Mouse (Mus musculus) lung, postnatal 14 days (tissue): ENCODE data around the gene Hrh2.

Source experiments
- DNase-seq: peaks from one replicate; pipeline ENCODE4 v3.0.0; 2021

Hrh2 gene

DNA sequence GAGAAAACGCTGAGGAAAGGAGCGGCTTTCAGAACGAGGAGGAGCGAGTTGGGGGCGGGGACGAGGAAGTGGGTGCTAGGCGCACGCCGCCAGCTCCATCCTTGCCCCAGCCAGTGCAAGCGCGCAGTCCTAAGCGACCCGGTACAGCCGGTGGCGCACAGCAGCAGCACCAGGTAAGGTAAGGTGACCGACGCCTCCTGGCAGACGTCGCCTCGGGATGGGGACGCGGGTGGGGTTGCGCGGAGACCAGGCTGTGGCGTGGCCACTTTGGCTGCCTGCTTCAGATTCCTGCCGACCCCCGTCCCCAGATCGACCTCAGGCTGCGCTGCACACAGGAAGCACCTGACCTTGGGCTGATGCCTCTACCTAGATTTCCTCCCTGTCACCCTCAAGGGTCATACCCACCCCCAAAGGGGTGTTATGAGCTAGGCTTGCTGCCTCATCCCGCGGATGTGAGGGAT lies at the start of gene Hrh2:
Gene Hrh2, plus strand, starts transcription at position 109 of the 461 bp plus-strand sequence.
- no peak for DNase-seq

DNA sequence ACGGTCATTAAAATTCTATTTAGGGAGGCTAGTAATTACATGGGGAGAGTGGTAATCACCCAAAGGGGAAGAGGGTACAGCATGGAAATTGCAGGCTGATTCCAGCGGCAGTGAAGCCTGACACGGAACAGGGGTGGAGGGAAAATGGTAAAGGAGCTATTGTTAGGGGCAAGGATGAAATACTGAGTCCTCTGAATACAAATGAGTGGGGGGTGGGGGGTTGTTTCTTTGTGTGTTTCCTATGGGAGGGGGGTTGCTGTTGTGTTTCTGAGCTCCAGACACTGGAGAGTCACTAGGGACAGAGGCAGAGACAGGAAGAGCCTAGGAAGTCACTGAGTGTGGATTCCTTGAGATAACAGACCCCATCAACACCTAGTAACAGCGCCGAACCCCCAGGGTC lies 48.1 kb upstream of the Hrh2 start:
- DNase-seq = no peak

- no peak for DNase-seq
Observed at GRCm38 (mm10) chr13:54144624-54145023, 47.3 kb upstream of the Hrh2 start.

DNA sequence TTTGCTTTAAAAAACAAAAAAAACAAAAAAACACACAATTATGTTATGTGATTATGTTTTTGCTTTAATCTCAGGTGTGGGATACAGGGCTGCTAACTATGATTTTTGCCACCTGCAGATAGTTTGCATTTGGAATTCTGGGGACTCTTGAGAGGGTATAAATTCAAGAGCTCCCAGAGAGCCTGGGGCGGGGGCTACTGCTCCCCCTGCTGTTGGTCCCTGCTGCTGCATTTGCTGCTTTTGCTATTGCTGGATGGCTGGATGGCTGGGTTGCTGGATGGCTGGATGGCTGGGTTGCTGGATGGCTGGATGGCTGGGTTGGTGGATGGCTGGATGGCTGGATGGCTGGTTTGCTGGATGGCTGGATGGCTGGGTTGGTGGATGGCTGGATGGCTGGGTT lies 44.6 kb upstream of the Hrh2 start:
- peak; percentile 5 for DNase-seq

DNA sequence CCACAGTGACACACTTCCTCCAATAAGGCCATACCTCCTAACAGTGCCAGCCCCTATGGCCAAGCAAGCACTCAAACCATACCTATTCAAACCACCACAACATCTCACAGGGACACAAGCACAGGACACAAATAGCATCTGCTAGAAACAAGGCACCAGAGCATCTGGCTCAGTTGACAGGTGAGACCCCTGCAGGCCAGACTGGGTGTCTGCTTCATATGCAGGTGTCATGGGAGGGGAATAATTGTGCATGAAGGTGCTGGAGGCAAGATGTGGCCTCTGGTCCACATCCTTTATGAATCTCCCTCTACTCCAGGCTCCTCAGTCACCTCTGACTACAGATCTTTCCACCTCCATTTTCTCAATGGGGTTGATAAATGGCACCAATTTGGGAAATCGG lies 39.5 kb upstream of the Hrh2 start:
- no peak for DNase-seq

DNA sequence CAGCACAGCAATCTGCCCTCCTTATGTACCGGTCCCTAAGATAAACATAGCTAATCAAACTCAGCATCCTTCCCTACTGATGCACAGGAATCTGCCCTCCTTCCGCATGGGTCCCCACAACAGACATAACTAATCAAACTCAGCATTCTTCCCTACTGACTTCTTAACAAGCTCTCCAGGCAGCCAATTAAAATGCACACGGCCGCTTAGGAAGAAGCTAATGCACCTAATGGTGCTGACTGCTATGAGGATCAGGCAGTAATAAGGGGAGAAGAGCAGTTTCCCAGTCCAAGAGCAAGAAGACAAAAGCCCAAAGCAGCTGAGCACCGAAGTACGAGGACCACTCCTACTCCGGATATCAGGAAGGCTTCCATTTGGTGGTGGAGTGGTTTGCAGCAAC lies 39.0 kb upstream of the Hrh2 start:
- no peak for DNase-seq

DNA sequence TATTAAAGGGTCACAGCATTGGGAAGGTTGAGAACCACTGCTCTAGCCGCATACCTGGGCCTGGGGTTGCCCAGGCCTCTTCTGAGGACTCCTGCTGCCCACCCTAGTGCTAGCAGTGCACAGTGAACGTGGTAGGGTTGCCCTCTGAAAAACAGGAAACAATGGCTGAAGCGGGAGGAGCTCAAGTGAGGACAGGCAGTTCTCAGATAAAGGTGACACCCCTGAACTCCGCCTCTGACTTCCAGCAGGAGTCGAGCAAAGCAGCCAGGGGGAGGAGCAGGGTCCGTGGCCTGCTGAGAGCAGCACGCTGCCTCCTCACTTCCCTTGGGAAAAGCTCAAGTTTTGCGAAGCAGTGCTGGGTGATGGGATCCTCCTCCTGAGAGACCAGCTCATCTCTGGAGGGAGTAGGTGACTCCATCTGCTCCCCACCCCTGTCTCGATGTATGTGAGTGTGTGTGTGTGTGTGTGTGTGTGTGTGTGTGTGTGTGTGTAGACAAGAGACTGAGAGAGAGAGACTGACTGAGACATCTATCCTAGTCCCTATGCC lies 38.2 kb upstream of the Hrh2 start:
- DNase-seq = no peak

DNA sequence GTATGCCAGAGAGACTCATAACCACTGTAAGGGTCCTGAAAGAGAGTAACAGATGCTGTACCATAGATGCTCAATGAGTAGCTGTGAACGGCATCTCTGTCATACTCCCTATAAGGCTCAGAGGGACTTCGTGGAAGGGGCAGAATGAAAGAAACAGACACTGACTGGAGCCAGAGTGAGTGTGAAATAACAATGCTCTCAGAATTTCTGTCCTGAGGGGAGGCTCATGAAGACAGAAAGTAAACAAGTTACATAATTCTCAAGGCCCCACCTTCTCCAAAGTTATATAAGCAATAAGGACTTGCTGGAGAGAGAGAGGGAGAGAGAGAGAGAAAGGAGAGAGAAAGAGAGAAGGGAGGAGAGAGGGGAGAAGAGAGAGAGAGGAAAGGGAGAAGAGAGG lies 36.1 kb upstream of the Hrh2 start:
- DNase-seq = no peak

- DNase-seq = no peak
Observed at GRCm38 (mm10) chr13:54159256-54159655, 32.7 kb upstream of the Hrh2 start.

DNA sequence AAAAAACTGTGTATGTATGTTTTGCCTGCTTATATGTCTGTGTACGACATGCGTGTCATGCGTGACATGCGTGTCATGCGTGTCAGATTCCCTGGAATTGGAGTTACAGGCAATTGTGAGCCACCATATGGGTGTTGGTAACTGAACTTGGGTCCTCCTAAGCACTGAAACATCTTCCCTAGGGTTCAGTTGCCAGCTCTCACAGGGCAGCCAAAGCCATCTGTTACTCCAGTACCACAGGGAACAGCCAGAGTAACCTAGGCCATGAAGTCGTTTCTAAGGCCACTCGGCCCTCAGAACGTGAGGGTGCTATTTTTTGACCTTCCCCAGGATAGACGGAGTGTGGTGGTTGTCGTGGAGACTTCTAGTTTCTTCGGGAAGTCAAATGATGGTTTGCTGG lies 32.2 kb upstream of the Hrh2 start:
- DNase-seq = no peak

- DNase-seq = no peak
Observed at GRCm38 (mm10) chr13:54160546-54160945, 31.4 kb upstream of the Hrh2 start.

DNA sequence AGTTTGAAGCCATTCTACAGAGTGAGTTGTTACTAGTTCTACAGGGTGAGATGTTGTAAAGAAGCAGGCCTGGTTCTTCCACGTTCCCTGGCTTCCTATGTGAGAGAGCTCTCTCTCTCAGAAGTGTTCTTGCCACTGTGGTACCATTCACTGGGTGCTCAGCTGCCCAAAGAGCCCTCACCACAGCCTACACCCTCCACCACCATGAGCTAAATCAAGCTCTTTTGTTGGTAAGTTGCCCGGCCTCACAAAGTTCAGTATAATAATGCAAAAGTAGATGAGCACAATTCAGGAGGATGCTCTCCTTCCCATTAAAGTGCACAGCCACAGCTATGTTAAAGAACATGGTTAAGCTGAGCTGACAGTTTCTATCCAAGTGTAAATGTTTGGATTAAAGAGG lies 30.4 kb upstream of the Hrh2 start:
- no peak for DNase-seq

DNA sequence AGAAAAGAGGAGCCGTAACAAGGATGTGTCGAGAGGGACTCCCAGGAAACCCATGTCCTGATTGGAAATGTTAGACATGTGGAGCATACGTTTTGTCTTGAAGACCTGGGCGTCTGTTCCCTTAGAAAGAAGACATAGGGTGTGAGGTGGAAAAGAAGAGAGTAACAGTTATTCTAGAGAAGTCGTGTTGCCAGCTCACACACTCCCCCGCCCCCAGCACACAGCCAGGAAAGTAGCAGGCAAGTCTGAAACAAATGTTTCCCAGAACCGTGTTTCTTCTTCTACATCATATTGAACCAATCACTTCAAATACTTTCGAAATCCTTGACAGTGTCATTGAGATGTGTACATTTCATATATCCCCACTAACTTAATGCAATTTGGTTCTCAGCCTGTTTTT lies 28.6 kb upstream of the Hrh2 start:
- DNase-seq = no peak

DNA sequence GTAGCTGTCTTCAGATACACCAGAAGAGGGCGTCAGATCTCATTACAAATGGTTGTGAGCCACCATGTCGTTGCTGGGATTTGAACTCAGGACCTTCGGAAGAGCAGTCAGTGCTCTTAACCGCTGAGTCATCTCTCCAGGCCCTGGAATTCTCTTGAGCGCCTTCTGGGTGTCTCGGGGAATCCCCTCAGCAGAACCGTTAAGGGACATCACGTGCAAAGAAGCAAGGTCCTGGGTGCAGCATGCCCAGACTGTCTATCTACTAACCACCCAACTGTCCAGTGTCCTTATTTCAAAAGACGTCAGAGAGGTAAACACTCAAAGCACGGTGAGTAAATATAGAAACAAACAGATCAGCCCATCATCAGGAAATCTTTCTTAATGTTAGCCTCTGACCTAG lies 27.5 kb upstream of the Hrh2 start:
- DNase-seq = no peak

DNA sequence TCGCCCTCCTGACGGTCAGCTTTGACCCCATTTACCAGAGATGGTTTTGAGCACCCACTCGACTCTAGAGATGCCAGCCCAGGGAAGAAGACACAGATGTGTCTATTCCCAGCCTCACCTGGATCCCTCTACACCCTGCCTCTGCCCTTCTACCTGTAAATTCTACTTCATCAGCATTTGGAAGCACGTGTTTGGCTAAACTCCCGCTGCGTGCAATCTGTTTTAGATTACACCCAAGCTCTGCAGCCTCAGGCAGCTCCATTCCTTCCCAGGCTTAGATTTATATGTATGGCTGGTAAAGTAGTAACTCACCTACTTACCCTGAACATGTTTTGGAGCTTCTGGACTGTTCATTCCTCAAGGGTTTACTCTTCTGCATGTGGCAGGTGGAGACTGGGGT lies 26.9 kb upstream of the Hrh2 start:
- DNase-seq = no peak

- DNase-seq = no peak
Observed at GRCm38 (mm10) chr13:54165765-54166164, 26.2 kb upstream of the Hrh2 start.

GRCm38 (mm10) chr13:54167036-54167435 lies 24.9 kb upstream of the Hrh2 start:
- DNase-seq = no peak

GRCm38 (mm10) chr13:54168675-54169074 lies 23.3 kb upstream of the Hrh2 start:
- no peak for DNase-seq

GRCm38 (mm10) chr13:54170288-54170687 lies 21.6 kb upstream of the Hrh2 start:
- DNase-seq = no peak

- DNase-seq = no peak
Observed at GRCm38 (mm10) chr13:54171346-54171745, 20.6 kb upstream of the Hrh2 start.

GRCm38 (mm10) chr13:54171761-54172160 lies 20.2 kb upstream of the Hrh2 start:
- no peak for DNase-seq

DNA sequence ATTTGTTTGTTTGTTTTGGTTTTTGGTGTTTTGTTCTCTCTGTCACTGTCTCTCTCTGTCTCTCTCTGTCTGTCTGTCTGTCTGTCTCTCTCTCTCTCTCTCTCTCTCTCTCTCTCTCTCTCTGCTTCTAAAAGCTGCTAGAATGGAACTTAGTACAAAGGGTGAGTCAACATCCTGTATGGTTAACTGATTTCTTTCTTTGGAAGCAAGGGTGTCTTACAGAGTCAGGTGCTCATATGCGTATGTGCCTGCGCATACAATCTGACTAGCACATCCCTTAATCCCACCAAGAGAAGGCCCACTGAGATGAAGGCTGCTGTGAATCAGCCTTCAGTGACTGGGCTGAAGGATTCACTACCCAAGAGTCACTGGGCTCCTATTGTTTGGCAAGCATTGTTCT lies 18.0 kb upstream of the Hrh2 start:
- no peak for DNase-seq

DNA sequence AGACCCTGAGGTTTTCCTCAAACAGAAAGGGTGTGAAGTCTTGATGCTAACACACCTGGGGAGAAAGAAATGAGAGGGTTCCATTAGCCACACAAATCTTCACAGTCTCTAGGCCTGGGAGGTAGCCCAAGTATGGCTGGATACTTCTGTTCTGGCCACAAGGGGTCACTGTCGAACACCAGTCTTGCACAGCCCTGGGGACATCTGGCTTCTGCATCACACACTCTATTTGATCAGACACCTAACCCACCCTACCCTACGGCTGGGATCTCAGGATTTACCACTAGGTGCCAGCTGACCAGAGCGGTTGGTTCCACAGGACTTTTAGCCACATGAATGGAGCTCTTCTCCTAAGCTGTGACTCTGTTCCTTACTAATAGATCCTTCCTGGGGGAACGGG lies 17.2 kb upstream of the Hrh2 start:
- DNase-seq = no peak

DNA sequence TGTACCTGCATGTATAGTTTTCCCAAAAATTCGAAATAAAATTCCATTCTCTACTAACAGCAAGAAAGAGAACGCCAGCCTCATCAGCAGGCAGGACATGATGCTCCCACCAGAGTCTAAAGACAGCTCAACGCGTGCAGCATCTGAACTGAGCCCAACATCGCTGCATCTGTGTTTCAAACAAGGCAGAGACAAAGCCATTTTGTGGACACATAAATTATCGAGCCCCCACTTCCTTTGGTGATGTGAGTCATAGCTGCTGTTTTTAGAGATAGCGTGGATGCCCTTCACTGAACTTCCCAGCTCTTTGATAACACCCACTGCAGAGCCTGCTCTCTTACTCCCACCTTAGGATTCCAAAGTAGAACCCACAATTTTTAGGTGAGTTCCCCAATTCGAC lies 16.5 kb upstream of the Hrh2 start:
- DNase-seq = no peak

DNA sequence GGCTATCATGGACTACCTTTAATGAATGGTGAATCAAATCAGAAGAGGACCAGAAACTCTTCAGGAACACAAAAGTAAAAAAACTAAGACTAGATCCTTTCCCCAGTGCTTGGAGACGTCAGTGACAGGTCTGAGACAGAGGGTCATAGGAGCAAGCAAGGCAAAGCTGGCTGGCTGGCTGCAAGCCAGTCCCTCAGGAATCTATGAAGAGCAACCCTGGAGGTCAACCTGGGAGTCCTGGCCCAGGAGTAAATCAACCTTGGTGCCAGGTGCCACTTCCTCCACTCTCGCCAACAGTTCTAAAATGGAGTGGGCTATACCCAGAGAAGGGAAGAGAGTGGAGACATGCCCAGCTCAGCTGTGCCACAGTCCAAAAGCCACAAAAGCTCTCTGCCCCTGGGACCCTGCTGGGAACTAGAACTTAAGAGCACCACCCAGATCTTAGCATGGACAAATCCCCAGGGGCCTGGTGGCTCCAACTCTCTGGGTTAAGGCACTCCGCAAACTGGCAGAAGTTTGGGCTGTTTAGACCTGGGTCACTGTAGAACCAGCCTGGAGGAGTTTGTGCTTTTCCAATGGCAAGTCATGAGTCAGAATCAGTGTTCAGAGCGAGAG lies 15.4 kb upstream of the Hrh2 start:
- no peak for DNase-seq
